Mouse (Mus musculus): ENCODE data around the gene Sema3d.

The Sema3d gene

DNA sequence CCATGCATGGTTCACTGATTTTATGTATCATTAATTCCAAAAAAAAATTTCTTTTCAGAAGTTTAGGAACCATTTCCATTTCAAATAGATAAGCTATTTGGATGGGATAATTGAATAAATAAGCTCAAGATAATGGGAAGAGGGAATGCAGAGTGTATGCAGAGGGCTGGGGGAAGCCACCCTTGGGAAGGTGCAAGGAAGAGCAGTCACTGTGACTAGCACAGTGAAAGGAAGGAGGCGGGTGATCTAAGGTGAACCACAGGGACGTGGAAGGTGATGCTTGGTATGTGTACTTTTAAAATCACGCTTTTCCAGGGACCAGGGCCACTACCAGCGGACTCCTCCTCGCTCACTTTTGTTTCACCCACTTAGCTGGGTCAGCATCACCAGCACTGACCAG is 115.9 kb downstream of the Sema3d start:
- no peak for DNase-seq (ENCODE audit: low spot score)

DNA sequence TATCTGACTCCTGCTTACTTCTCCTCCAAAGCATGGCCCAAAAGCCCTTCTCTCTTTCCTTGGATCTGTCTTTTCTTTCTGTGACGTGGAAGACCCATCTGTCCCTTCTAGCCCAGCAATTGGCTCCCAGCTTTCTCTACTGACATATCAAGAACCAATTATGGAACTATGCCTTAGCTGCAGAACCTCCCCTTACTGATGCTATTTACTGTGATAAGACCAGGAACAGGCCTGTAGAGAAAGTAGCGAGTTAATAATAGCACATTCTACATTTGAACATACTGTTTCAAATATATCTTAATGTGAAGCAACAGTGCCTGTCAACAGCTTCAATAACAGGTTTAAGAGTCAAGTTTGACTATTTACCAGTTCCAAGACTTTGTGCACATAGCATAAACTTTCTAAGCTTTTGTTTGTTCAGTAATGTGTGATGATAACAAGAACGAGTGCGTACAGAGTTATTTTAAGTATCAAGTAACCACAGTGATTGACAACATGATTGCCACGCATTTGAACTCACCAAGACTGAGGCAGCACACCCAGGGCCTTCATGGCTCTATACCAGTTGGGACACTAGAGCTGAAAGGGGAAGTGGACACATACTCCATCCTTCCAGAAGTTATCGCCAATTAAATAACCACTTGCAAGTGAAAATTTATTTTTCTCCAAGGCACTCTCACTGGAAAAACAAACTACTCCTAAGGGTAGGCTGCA is 116.8 kb downstream of the Sema3d start:
- no peak for DNase-seq (ENCODE audit: low spot score)

DNA sequence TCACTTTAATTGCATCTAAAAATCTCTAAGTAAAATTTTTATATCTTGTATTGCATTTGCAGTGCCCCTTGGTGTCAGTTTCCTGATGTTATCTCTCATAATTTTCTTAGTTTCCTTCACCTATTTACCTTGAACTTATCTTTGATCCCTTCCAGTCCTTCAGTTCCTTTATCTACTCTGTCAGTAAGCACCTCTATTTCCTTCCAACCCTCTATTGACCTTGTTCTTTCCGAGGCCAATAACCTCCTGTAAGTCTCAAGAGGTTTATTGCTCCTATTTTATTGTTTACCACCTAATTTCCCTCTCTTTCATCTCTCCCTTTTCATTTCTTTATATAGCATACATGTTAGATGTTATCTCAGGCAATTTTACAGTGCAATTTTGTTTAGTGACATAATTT is 129.3 kb downstream of the Sema3d start:
- DNase-seq (ENCODE audit: low spot score) = no peak

DNA sequence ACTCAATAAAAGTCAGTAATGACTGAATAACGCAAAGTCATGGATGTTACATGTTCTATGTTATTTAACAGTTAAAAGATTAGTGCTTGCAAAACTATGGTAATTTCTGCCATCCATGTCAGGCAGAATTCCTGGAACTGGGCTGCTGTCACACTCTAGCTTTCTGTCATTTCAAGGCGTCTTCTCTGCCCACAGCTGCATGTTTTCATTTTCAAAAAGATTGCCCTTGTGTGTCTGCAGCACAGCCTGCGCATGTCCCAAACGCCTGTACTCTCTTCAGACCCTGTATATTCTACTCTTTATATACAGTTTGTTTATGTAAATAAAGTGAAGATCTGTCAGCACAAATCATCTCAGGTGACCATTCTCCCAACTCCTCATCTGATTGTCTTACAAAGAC is 132.1 kb downstream of the Sema3d start:
- no peak for DNase-seq (ENCODE audit: low spot score)

DNA sequence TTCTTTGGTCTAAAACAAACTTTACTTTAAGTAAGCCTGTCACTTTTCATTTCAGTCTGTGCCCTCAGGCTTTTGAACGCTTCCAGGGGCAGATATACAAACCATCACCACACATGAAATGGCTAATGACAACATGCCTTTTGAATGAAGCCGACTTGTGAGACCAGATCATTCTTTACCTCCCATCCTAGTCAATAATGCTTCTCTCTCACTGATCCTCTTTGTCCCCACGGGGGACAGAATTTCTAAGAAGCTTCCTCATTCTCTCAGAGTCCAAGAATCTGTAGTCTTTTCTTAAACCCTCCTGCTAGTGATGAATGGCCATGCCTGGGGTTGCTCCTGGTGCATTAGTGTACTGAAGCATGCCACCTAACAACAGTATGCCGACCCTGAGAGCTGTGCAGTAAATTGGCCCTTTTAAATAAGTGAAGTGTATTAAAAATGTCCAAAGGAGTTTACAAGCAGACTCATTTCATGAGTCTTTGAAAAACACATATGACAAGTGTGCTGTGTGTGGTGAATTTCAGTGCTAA is 142.1 kb downstream of the Sema3d start:
- DNase-seq (ENCODE audit: low spot score) = no peak

DNA sequence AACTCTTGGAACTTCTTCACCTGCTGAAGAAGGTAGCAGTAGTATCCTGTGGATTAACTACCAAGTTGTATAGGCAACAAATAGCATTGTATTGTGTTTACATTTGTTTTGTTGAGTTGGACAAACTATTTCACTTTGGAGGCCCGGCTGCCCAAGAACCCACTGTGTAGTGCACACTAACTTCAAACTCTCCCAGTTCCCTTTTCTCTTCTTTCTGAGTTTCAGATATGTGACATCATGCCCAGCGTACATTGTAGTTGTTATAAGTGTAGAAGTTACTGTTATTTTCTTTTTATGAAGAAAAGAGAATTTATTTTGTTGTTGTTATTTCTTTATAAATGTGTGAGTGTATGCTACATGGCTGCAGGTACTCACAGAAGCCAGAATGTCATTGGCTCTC is 145.4 kb downstream of the Sema3d start:
- DNase-seq (ENCODE audit: low spot score) = no peak

DNA sequence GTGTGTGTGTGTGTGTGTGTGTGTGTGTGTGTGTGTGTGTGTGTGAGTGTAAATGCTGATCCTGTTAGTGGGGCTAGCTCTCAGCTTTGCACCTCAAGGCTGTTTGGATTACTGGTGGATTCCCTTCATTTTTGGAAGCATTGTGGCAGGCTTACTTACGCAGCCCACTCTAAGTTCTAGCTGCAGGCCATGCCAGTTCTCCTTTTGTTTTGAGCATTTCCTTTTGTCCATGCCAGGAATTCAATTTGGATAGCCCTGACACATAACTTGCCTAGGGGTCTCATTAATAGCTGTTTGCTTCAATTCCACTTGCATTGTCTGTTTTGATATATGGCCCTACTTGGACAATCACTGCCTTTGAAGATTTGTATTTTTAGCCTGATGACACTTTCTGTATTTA is 146.6 kb downstream of the Sema3d start:
- no peak for DNase-seq (ENCODE audit: low spot score)

DNA sequence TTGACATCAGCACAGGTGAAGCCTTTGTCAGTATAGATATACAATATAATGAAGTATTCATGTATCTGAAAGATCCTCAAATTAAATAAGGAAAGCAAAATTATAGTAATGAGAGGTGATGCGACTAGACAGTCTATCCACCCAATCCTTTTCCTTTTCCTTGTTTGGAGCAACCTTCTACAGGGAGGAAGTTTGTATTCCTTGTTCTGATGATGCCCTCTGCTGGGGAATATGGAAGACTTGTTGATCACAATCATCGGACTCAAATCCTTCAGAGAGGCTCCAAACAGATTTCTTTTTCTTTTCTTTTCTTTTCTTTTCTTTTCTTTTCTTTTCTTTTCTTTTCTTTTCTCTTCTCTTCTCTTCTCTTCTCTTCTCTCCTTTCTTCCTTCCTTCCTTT is 158.1 kb downstream of the Sema3d start:
- no peak for DNase-seq (ENCODE audit: low spot score)

DNA sequence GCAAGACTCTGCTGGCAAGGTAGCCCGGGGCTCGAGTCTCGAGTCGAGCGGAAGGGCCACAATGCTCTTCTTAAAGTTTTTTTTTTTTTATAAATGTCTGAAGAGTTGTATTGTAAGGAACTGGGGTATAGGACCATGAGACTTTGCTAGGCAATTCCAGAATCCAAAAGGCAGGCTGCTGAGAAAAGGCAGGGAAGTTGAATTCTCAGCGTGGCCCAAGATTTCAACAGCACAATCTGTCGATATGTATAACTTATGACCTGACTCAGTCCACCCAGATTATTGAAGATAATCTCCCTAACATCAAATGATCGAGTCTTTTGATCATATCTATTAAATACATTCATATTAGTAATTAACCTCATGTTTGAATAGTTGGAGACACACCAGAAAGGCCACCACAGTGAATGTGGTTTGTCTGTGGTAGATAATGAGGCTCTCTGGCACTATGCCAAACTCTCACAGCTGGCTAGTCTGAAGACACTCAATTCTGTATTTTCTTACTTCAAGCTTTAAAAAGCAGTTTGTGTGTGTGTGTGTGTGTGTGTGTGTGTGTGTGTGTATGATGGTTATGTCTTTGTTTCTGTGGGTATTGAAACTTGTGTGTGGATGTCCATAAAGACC is 166.0 kb downstream of the Sema3d start:
- no peak for DNase-seq (ENCODE audit: low spot score)

DNA sequence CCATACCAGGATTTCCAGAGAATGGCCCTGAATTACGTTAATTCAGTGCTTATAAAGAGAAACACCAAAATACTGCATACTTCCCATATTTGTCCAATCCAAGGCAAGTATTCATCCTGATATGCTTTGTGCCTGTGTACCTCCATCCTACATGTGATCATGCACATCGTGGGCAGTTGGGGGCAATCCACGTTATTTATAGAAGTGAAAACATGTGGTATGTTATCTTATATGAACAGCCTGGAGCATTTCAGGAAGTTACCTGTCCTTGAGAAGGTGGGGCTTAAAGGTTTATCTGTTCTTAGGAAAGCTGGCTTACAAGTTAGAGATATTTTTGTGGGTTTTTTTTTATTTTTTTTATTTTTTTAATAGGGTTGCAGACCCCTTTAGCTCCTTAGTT is 172.2 kb downstream of the Sema3d start:
- no peak for DNase-seq (ENCODE audit: low spot score)

DNA sequence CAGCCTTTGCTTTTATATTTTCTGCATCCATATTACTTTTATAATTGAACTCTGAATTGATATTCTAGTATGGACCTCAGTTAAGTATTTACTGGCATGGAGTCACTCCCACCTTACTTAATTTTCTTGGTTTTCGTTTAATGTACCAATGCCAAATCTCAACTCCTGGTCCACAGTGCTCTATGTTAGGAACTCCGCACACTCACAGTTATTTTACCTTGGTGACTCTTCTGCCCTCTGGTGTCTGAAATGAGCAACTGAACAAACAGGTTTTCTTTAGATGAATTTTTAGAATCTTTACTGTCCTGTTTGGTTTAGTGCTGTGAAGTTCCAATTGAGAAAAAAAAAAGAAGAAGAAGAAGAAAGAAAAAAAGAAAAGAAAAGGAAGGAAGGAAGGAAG is 174.7 kb downstream of the Sema3d start:
- no peak for DNase-seq (ENCODE audit: low spot score)

DNA sequence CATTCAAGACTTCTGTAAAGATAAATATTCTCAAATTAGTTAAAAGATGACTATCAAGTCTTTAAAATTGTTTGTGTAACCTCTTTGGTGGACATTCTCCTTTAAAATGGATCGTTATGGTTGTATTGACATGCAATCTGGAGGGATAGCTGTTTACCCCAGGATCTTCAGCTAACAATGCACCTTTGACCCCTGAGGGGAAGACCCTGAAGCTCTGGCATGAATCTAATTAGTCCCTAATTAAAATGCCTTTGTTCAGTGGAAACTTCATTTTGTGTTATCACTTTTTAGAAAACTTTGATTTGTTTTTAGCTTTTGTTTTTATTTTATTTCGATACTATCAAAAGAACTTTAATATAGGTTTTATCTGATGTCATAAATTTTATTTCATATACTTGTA is 178.6 kb downstream of the Sema3d start:
- DNase-seq (ENCODE audit: low spot score) = no peak

DNA sequence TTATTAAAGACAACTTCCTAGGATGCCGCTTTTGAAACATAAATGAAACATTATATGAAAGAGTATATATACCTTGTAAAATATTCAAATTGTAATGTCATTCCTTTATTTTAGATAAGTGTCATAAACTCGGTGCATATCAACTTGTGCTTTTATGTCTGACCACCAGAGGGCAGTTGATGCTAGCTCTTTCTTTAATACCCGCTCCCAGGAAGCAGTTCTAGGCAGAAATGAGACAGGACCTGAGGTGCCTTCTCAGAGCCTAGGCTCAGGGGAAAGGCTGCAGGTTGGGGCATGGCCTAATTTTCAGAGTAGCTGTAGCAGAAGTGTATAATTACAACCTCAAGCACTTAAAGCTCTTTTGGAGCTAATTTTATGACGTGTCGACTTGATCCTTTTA is 179.0 kb downstream of the Sema3d start:
- peak; percentile 53 for DNase-seq (ENCODE audit: low spot score)

DNA sequence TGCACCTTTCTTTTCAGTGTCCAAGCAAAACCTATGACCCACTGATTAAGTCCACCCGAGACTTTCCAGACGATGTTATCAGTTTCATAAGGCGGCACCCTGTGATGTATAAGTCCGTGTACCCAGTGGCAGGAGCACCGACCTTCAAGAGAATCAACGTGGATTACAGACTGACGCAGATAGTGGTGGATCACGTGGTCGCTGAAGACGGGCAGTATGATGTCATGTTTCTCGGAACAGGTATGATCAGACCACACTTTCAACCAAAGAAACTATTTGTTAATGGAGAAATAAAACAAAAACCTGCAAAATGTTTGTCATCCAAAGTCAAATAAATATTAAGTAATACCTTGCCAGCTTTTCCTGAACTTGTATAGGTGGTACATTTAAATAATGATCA is 179.9 kb downstream of the Sema3d start:
- DNase-seq (ENCODE audit: low spot score) = no peak

DNA sequence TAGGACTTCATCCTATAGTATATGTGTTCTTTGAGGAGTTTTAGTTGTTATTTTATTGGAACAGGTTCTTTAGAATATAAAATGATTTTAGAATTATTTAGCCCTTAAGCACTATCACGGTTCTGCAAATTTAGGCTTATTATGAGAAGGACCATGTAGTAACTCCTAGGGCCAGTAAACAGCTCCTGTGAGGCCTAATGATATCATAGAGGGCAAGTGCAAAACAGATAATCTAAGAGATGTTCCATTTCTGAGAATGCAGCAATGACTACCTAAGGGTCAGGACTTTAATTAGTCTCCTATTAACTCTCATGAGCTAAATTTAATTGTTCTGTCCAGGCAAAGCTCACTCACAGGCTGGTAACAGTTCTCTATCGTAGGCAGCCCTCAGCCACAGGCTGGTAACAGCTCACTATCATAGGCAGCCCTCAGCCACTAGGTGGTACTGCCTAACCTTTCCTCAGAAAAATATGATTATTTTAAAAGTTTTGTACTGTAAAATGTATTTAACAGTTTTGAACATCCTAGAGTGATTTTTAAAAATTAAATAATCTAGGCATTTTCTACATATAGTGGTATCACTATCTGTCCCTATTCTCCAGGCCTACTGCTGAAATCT is 181.5 kb downstream of the Sema3d start:
- DNase-seq (ENCODE audit: low spot score) = no peak

DNA sequence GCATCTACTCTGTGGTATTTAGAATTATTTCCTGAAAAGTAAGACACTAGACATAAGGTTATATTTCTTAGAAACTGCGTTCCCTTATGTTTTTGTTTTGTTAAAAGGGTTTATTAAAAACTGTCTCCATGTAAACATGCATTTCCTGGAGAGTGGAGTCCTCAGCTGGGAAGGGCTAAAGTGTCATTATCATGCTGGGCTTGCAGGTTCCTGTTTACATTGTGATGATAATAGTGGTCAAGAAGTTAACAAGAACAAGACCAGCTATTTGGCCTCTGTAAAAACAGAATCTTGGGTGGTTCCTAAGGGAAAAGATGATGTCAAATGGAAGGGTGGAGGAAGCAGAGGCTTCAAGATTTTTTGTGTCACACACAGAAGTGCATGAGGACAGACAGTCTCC is 183.4 kb downstream of the Sema3d start:
- no peak for DNase-seq (ENCODE audit: low spot score)

DNA sequence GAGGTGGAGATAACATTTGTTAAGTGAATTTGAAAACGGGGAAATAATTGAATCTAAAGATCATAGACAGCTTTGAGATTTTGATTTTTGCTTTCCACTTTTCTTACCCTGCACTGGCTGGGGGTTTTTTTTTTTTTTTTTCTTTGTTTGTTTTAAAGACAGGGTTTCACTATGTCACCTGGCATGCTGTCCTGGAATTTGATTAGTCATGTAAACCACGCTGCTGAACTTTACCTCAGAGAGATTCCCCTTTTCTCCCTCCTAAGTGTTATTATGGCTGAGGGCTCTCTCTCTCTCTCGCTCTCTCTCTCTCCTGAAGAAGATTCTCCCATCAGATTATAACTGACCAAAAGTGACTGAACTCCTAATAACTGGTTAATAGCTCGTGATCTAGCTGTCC is 191.4 kb downstream of the Sema3d start:
- no peak for DNase-seq (ENCODE audit: low spot score)

DNA sequence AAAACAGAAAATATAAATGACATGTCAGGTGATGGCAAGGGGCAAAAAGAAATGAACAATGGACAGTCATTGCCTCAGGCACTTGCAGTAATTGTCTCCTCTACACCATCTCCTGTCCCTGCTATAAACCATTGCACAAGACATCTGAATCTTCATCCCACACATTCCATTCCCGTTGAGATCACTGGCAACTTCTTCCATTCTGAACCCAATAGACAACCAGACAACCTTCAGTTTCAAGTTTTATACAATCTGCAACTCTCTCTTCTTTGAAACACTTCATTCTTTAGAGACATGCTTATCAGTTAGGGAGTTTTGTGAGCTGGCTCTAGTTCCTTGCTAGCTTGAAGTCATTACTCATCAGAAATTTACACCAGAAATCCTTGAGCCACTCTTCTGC is 192.1 kb downstream of the Sema3d start:
- DNase-seq (ENCODE audit: low spot score) = no peak

DNA sequence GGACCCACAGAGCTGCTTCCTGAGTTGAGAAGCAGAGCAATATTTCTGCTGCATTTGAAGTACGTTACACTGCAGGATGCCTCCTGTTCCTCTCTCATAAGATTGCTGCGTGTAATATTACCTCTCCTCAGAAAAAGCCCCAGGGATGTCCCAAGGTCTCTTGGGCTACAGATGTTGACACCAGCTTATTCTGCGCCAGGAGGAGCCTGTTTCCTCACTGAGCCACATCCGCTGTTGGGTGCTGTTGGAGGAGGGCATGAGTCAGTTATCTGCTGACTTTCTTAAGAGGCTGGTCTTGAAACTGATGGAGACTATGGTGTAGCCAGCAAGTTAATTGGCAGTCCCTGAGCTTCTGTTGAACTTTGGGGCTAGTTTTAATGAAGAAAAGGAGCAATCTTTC is 196.6 kb downstream of the Sema3d start:
- DNase-seq (ENCODE audit: low spot score) = no peak

DNA sequence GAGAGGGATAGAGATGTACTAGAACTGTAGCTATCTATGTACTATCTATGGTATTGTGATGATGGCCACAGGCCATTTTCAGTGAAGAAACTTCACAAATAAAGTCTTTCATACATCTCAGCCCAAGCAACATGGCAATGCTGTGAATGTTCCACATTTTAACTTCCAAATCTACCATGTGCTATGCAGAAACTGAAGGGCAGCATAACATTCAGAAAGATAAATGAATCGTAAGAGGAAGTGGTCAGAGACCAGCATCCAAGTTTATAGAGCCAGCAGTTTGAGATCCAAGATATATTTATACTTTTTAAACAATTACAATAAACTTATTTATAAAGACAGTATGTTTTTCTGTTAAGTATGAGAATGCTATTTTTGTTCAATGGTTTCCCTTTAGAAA is 199.4 kb downstream of the Sema3d start:
- no peak for DNase-seq (ENCODE audit: low spot score)

DNA sequence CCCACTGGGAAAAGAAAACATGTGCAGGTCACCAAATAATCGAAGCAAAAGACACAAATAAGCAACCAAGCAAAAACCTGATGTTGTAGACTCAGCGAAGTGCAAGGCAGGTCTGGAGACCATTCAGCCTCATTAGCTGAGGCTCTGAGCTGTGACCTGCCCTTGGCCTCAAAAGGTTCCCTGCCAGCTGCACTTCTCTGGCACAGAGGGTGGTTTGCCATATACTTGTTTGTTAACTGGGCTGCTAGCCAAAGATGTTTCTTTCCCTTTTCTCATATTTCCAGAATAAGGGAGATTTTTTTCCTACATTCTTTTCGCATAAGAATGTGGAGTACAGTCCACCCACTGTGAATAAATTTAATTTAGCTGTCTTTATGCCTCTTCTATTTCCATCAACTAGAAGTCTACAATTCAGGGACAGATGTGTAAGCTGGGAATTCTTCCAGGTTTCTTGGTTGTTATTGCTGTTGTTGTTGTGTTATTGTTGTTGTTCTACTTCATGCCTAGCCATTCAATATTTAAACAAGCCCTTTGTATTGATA is 200.2 kb downstream of the Sema3d start:
- DNase-seq (ENCODE audit: low spot score) = no peak

DNA sequence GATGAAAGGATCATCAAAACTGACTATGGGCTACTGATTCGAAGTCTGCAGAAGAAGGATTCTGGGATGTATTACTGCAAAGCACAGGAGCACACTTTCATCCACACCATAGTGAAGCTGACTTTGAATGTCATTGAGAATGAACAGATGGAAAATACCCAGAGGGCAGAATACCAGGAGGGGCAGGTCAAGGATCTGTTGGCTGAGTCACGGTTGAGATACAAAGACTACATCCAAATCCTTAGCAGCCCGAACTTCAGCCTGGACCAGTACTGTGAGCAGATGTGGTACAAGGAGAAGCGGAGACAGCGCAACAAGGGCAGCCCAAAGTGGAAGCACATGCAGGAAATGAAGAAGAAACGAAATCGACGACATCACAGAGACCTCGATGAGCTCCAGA is 201.7 kb downstream of the Sema3d start:
- DNase-seq (ENCODE audit: low spot score) = no peak
